Mouse (Mus musculus): Measurements from ENCODE around the gene Umad1. TPM values are rescaled to one million over a fixed set of nuclear protein-coding genes. Genes with fewer than 3 reads are reported as not detected.

Gene Umad1
- 55.5 and 64.6 TPM in 2 replicates for polyA plus RNA-seq (2014; fragmentation: Nextera tagmentation; extraction: Ambion mirVana)

DNA sequence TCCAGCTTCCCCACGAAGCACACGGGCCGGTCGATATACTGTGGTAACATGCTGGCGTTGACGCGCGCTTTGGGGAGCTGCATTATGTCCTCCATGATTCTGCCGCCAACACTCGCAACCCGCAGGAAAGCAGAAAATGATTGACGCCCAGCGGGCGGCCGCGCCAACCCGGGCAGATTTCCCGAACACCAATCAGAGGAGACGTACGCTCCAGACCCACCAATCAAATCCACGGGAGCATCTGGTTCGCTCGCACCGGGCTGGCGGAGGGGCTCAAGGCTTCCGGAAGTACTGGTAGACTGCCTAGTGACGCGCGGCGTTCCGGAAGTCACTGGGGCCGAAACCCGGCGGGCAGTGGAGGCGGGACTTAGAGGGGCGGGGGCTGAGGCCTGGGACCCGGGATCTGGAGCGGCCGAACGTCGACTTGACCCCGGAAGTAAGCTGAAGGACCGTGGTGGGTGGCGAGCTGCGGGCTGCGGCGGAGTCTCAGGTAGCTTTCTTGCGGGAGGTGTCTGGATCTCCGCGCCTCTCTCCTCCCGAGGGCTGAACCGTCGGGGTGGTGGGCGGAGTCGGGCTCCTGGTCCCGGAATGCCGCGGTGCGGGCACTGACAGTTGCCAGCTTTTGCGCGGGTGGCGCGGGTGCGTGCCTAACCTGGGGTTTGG, at the start of gene Umad1, which contains the start of the genes Rpa3 and Gm45062:
Gene Umad1 (plus strand): TSS at position 285 of the 663 bp plus-strand sequence.
Gene Rpa3 (minus strand): TSS at position 170 of the 663 bp plus-strand sequence.
Gene Gm45062 (plus strand): TSS at position 447 of the 663 bp plus-strand sequence.
- DNase-seq (ENCODE audit: low spot score) (peak; percentile 97), ATAC-seq (ENCODE audit: low FRiP score) (peak; percentile 100)
- Histone ChIP-seq H3K4me2 (replicated peaks) (peak within 1 kb of the TSS; percentile 74), H3K27ac (peak within 1 kb of the TSS; percentile 85), H3K4me1 (replicated peaks; ENCODE audit: control insufficient read depth, insufficient read depth, low read length) (peaks cover 18% of the 10 kb centered on the region), H3K9me3 (ENCODE audit: control insufficient read depth, low read length) (no peaks in the 10 kb centered on the region), H3K4me3 (replicated peaks; ENCODE audit: low read length) (peak within 1 kb of the TSS; percentile 77), H3K27me3 (ENCODE audit: control insufficient read depth, insufficient read depth, low read length) (no peaks in the 10 kb centered on the region), H3K36me3 (replicated peaks; ENCODE audit: control insufficient read depth, insufficient read depth) (peaks cover under 1% of the 10 kb centered on the region), H3K9ac (peak within 1 kb of the TSS; percentile 81)
- under 1% methylated on average over 62 of the region's 64 CpGs for WGBS

DNA sequence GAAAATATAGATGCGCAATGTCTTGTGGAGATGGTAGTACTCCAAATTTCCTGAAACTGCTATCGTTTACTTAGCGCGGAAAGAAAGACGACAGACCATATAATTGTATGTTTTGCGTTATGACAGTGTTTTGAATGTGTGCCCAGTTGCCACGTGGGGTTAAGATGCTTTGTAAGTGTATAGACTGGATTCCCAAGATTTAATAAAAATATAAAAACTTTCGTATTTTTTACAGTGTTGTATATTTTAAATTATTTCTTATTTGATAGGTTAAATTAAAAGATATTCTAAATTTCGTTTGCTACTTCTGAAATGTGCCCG, 49.3 kb upstream of the Umad1 start:
- H3K36me3 ChIP-seq (replicated peaks; ENCODE audit: control insufficient read depth, insufficient read depth): peaks cover 3% of the 10 kb centered on the region
- H3K4me1 ChIP-seq (replicated peaks; ENCODE audit: control insufficient read depth, insufficient read depth, low read length): peaks cover 10% of the 10 kb centered on the region
- no peaks in the 10 kb centered on the region for H3K9me3 ChIP-seq (ENCODE audit: control insufficient read depth, low read length)
- peak overlapping the region; percentile 92 for H3K27ac ChIP-seq
- 9% methylated on average over 10 of the region's 10 CpGs for WGBS
- H3K9ac ChIP-seq: peak overlapping the region; percentile 92
- ATAC-seq (ENCODE audit: low FRiP score) (no peak), DNase-seq (ENCODE audit: low spot score) (no peak)
- peak overlapping the region; percentile 85 for H3K4me3 ChIP-seq (replicated peaks; ENCODE audit: low read length)
- peak overlapping the region; percentile 63 for H3K4me2 ChIP-seq (replicated peaks)
- no peaks in the 10 kb centered on the region for H3K27me3 ChIP-seq (ENCODE audit: control insufficient read depth, insufficient read depth, low read length)

DNA sequence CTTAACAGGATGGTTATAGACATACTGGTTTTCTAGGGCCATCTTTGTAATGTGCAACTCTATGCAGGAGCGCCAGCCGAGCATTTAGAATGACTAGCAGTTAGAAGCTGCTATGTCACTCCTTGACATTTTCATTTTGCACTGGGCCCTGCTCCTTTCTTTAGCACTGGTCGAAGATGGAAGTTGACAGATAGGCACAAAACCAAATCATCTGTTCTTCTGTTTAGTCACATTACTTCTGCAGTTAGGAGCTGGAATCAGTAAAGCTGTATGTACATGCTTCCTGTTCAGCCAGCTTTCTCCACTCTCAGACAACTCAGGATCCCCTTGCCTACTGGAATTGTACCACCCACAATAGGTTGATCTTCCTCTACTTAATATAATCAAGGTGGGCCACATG, 48.4 kb upstream of the Umad1 start:
- H3K9me3 ChIP-seq (ENCODE audit: control insufficient read depth, low read length): no peaks in the 10 kb centered on the region

DNA sequence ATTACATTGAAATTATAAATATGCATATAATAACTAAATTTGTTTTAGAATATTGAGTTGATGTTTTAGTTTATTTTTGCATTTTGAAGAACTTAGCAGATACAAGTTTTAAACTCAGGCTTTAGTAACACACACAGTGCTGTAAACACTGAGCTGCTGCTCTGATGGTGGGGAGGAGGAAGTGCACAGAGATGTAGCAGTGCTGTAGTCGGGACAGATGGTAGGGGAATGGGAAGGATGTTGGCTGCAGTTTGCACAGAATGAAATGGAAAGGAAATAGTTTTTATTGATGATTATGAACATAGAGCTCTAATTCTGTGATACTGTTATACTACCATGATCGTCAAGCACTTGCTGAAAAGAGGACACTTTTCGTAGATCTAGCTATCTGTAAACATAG, 32.1 kb upstream of the Umad1 start:
- H3K27me3 ChIP-seq (ENCODE audit: control insufficient read depth, insufficient read depth, low read length): no peaks in the 10 kb centered on the region
- DNase-seq (ENCODE audit: low spot score) (no peak), ATAC-seq (ENCODE audit: low FRiP score) (no peak)
- H3K27ac ChIP-seq: no peak overlapping the region
- H3K4me1 ChIP-seq (replicated peaks; ENCODE audit: control insufficient read depth, insufficient read depth, low read length): no peaks in the 10 kb centered on the region
- no peaks in the 10 kb centered on the region for H3K9me3 ChIP-seq (ENCODE audit: control insufficient read depth, low read length)
- H3K36me3 ChIP-seq (replicated peaks; ENCODE audit: control insufficient read depth, insufficient read depth): peaks cover 59% of the 10 kb centered on the region
- no peak overlapping the region for H3K9ac ChIP-seq
- no peak overlapping the region for H3K4me3 ChIP-seq (replicated peaks; ENCODE audit: low read length)
- no peak overlapping the region for H3K4me2 ChIP-seq (replicated peaks)
- WGBS: 89% methylated on average over 3 of the region's 3 CpGs

More for the DNA sequence above, 48.4 kb upstream of the Umad1 start:
- 83% methylated on average over 3 of the region's 3 CpGs for WGBS
- peaks cover 11% of the 10 kb centered on the region for H3K36me3 ChIP-seq (replicated peaks; ENCODE audit: control insufficient read depth, insufficient read depth)
- ATAC-seq (ENCODE audit: low FRiP score) (no peak), DNase-seq (ENCODE audit: low spot score) (no peak)
- H3K9ac ChIP-seq: no peak overlapping the region
- no peaks in the 10 kb centered on the region for H3K27me3 ChIP-seq (ENCODE audit: control insufficient read depth, insufficient read depth, low read length)
- H3K27ac ChIP-seq: no peak overlapping the region
- peak overlapping the region; percentile 85; the same call in 1 of the 2 replicates for H3K4me3 ChIP-seq (replicated peaks; ENCODE audit: low read length)
- H3K4me1 ChIP-seq (replicated peaks; ENCODE audit: control insufficient read depth, insufficient read depth, low read length): peaks cover 10% of the 10 kb centered on the region
- peak overlapping the region; percentile 63 for H3K4me2 ChIP-seq (replicated peaks)

DNA sequence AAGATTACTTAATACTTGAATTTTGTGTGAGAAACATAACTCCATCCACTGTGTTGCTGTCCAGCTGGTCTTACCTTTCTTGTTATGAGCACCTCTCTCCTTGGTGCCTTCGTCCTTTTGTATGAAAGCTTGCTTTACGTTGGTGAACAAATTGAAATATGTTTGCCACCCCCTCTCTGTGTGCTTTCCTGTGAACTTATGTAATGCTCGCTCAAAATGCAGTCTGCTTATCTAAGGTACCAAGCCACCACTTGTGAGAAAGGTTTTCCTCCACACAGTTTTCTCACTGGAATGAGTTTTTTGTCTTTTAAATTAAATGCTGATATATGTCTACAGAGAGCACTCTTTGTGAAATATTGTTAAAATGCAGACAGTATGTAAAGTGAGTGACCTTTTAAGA, 30.5 kb upstream of the Umad1 start:
- Histone ChIP-seq H3K4me1 (replicated peaks; ENCODE audit: control insufficient read depth, insufficient read depth, low read length) (no peaks in the 10 kb centered on the region), H3K9ac (no peak overlapping the region), H3K4me3 (replicated peaks; ENCODE audit: low read length) (no peak overlapping the region), H3K9me3 (ENCODE audit: control insufficient read depth, low read length) (no peaks in the 10 kb centered on the region), H3K27me3 (ENCODE audit: control insufficient read depth, insufficient read depth, low read length) (no peaks in the 10 kb centered on the region), H3K27ac (no peak overlapping the region), H3K4me2 (replicated peaks) (no peak overlapping the region), H3K36me3 (replicated peaks; ENCODE audit: control insufficient read depth, insufficient read depth) (peaks cover 69% of the 10 kb centered on the region)
- 93% methylated on average over 3 of the region's 3 CpGs for WGBS
- DNase-seq (ENCODE audit: low spot score) (no peak), ATAC-seq (ENCODE audit: low FRiP score) (no peak)

DNA sequence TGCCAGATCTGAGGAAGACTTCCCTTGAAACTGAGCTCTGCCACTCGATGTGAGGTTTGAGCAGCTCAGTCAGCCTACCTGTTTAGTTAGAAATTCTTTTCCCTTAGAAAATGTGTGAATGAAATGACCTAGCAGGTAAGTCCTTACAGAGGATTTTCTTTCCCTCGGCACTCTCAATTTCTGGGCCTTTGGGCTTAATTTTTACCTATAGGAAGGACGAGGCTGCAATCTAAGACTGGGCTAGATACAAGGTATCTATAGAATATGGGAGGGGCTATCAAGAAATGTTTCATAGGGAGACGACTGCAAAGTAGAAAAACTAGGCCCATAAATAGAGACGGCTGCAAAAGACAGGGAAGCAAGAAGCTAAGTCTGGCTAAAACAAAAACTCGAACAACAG, 772 bp upstream of the Umad1 start:
- Histone ChIP-seq H3K4me2 (replicated peaks) (peak overlapping the region; percentile 66), H3K9me3 (ENCODE audit: control insufficient read depth, low read length) (no peaks in the 10 kb centered on the region), H3K27me3 (ENCODE audit: control insufficient read depth, insufficient read depth, low read length) (no peaks in the 10 kb centered on the region), H3K4me3 (replicated peaks; ENCODE audit: low read length) (peak overlapping the region; percentile 77), H3K9ac (peak overlapping the region; percentile 76), H3K4me1 (replicated peaks; ENCODE audit: control insufficient read depth, insufficient read depth, low read length) (peaks cover 18% of the 10 kb centered on the region), H3K36me3 (replicated peaks; ENCODE audit: control insufficient read depth, insufficient read depth) (peaks cover 8% of the 10 kb centered on the region), H3K27ac (peak overlapping the region; percentile 78)
- DNase-seq (ENCODE audit: low spot score): no peak
- ATAC-seq (ENCODE audit: low FRiP score): no peak
- WGBS: 11% methylated on average over 6 of the region's 6 CpGs

DNA sequence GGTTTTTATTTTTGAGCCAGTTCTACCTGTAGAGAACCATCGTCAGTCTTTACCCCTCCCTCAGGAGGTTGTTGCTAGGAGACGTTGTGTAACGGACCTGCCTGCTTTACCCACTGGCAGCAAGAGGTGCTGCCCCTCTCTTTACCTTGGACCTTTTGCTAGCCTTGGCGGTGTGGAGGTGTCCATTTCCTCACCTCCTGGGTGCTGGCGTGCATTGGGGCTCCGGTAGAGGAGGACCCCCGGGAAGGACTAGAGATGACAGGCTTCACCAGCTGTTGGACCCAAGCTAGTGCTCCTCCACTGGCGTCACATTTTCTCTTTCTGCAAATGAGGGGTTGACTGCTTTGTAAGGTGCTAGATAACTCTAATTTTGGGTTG, 568 bp downstream of the Umad1 start:
- Histone ChIP-seq H3K9me3 (ENCODE audit: control insufficient read depth, low read length) (no peaks in the 10 kb centered on the region), H3K9ac (peak overlapping the region; percentile 81), H3K36me3 (replicated peaks; ENCODE audit: control insufficient read depth, insufficient read depth) (no peaks in the 10 kb centered on the region; the same call in 1 of the 2 replicates), H3K27ac (peak overlapping the region; percentile 85), H3K4me2 (replicated peaks) (peak overlapping the region; percentile 74), H3K4me1 (replicated peaks; ENCODE audit: control insufficient read depth, insufficient read depth, low read length) (peaks cover 18% of the 10 kb centered on the region), H3K4me3 (replicated peaks; ENCODE audit: low read length) (peak overlapping the region; percentile 77), H3K27me3 (ENCODE audit: control insufficient read depth, insufficient read depth, low read length) (no peaks in the 10 kb centered on the region)
- 0% methylated on average over 8 of the region's 8 CpGs for WGBS
- peak; percentile 37 for DNase-seq (ENCODE audit: low spot score)
- ATAC-seq (ENCODE audit: low FRiP score): no peak; the same call in 1 of the 2 replicates

DNA sequence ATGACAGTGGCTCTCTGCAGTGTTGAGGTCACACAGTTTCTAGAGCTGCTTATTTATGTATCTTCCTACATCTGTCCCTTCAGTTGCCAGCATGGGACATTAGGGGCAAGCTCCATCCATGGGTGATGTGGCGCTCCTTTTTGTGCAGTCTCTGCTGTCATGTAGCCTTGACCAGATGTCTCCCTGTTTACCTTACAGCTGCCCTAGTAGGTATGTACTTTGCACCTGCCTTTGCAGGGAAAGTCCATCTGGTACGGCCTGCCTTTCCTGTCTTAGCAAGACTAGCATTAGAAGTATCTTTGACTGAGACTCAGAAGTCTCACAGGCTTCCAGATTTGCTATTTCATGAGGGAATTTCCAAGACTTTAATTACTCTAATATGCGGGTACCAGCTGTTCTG, 12.0 kb downstream of the Umad1 start:
- Histone ChIP-seq H3K36me3 (replicated peaks; ENCODE audit: control insufficient read depth, insufficient read depth) (peaks cover 17% of the 10 kb centered on the region), H3K4me3 (replicated peaks; ENCODE audit: low read length) (no peak overlapping the region), H3K27ac (no peak overlapping the region), H3K9me3 (ENCODE audit: control insufficient read depth, low read length) (no peaks in the 10 kb centered on the region), H3K4me2 (replicated peaks) (no peak overlapping the region), H3K9ac (no peak overlapping the region), H3K4me1 (replicated peaks; ENCODE audit: control insufficient read depth, insufficient read depth, low read length) (no peaks in the 10 kb centered on the region), H3K27me3 (ENCODE audit: control insufficient read depth, insufficient read depth, low read length) (no peaks in the 10 kb centered on the region)
- ATAC-seq (ENCODE audit: low FRiP score): no peak
- DNase-seq (ENCODE audit: low spot score): no peak
- WGBS: 85% methylated on average over 3 of the region's 3 CpGs

DNA sequence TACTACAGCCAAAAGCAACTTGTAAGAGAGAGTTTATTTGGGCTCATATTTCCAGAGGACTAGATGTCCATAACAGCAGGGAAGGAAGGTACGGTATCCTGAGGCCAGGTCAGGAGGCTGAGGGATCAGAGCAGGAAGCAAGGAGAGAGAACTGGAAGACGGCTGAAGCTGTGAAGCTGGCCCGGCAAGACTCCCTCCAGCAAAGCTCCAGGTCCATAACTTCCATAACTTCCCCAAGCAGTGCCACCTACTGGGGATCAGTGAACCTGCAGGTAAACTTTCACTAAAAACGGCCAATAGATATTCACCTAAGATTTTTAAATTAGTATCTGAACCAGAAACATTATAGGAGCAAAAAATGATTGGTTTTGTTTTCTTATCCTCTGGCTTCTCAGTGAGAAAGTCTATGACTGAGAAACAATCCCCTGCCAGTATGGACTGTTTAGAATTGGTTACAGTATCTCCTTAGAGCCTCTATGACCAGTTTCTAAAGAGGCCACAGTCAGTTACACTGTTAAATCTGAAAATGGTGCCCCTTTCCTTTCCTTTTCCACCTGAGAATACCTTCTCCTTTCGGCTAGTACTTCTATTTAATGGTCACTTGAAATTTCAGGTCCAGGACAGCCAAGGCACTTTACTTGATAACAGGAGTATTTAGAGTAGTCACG, 15.4 kb downstream of the Umad1 start:
- WGBS: 37% methylated on average over 6 of the region's 6 CpGs
- ATAC-seq (ENCODE audit: low FRiP score): no peak

More for the DNA sequence above, 15.4 kb downstream of the Umad1 start:
- Histone ChIP-seq H3K4me3 (replicated peaks; ENCODE audit: low read length) (no peak overlapping the region), H3K27me3 (ENCODE audit: control insufficient read depth, insufficient read depth, low read length) (no peaks in the 10 kb centered on the region), H3K36me3 (replicated peaks; ENCODE audit: control insufficient read depth, insufficient read depth) (peaks cover 17% of the 10 kb centered on the region), H3K4me2 (replicated peaks) (no peak overlapping the region), H3K9me3 (ENCODE audit: control insufficient read depth, low read length) (no peaks in the 10 kb centered on the region), H3K4me1 (replicated peaks; ENCODE audit: control insufficient read depth, insufficient read depth, low read length) (no peaks in the 10 kb centered on the region), H3K9ac (no peak overlapping the region), H3K27ac (peak overlapping the region; percentile 32; the same call in 1 of the 2 replicates)
- DNase-seq (ENCODE audit: low spot score): peak; percentile 68
